Mouse (Mus musculus): ENCODE measurements around the gene Ccdc89. TPM values are rescaled to one million over a fixed set of nuclear protein-coding genes. Genes with fewer than 3 reads are reported as not detected.

The Ccdc89 gene
- 1.3 and 2.3 TPM in 2 replicates for polyA plus RNA-seq (2015; fragmentation: Nextera tagmentation; extraction: Ambion mirVana)

- WGBS, result 22% methylated on average over 29 of the region's 29 CpGs
- H3K4me3 ChIP-seq, result peak within 1 kb of the TSS; percentile 39
- H3K4me1 ChIP-seq, result peaks cover 11% of the 10 kb centered on the region; the same call in 1 of the 2 replicates
- 0 out of 2 replicates have a peak within 1 kb of the TSS, but pooled peaks have one; percentile 25 for H3K27ac ChIP-seq
- ATAC-seq, result peak; percentile 100
- H3K9me3 ChIP-seq (replicated peaks), result no peaks in the 10 kb centered on the region
- peak within 1 kb of the TSS; percentile 54 for H3K9ac ChIP-seq
- H3K27me3 ChIP-seq, result no peaks in the 10 kb centered on the region
- no peaks in the 10 kb centered on the region for H3K36me3 ChIP-seq (ENCODE audit: poor library complexity, severe bottlenecking)
- peak within 1 kb of the TSS; percentile 66 for H3K4me2 ChIP-seq
Observed at GRCm38 (mm10) chr7:90426020-90427001, at the start of gene Ccdc89. TSS of gene Ccdc89 (plus strand) at chr7:90426577.

- Histone ChIP-seq H3K4me2 (no peak overlapping the region), H3K27ac (no peak overlapping the region), H3K9me3 (replicated peaks) (no peaks in the 10 kb centered on the region), H3K4me3 (no peak overlapping the region), H3K9ac (no peak overlapping the region), H3K36me3 (ENCODE audit: poor library complexity, severe bottlenecking) (no peaks in the 10 kb centered on the region), H3K4me1 (peaks cover 10% of the 10 kb centered on the region), H3K27me3 (no peaks in the 10 kb centered on the region)
- 93% methylated on average over 2 of the region's 2 CpGs for WGBS
- ATAC-seq, result no peak
Observed at GRCm38 (mm10) chr7:90384411-90384810, 42.0 kb upstream of the Ccdc89 start.

GRCm38 (mm10) chr7:90386885-90387459, 39.4 kb upstream of the Ccdc89 start:
- Histone ChIP-seq H3K9ac (no peak overlapping the region), H3K4me2 (peak overlapping the region; percentile 49), H3K36me3 (ENCODE audit: poor library complexity, severe bottlenecking) (no peaks in the 10 kb centered on the region), H3K4me3 (peak overlapping the region; percentile 10; the same call in 1 of the 2 replicates), H3K4me1 (peaks cover 10% of the 10 kb centered on the region), H3K27ac (no peak overlapping the region), H3K9me3 (replicated peaks) (no peaks in the 10 kb centered on the region), H3K27me3 (no peaks in the 10 kb centered on the region)
- ATAC-seq, result peak; percentile 71
- WGBS, result under 1% methylated on average over 8 of the region's 8 CpGs

GRCm38 (mm10) chr7:90389765-90390164, 36.6 kb upstream of the Ccdc89 start:
- Histone ChIP-seq H3K4me3 (no peak overlapping the region), H3K4me2 (no peak overlapping the region), H3K27ac (no peak overlapping the region), H3K27me3 (no peaks in the 10 kb centered on the region), H3K9ac (no peak overlapping the region), H3K36me3 (ENCODE audit: poor library complexity, severe bottlenecking) (no peaks in the 10 kb centered on the region), H3K4me1 (peaks cover 10% of the 10 kb centered on the region), H3K9me3 (replicated peaks) (no peaks in the 10 kb centered on the region)
- ATAC-seq, result no peak
- 17% methylated on average over 3 of the region's 3 CpGs for WGBS

GRCm38 (mm10) chr7:90395073-90395472, 31.3 kb upstream of the Ccdc89 start:
- no peaks in the 10 kb centered on the region for H3K36me3 ChIP-seq (ENCODE audit: poor library complexity, severe bottlenecking)
- no peaks in the 10 kb centered on the region for H3K27me3 ChIP-seq
- H3K9ac ChIP-seq, result no peak overlapping the region
- WGBS, result 55% methylated on average over 4 of the region's 4 CpGs
- H3K4me1 ChIP-seq, result no peaks in the 10 kb centered on the region
- no peak overlapping the region for H3K4me3 ChIP-seq
- H3K4me2 ChIP-seq, result no peak overlapping the region
- no peak for ATAC-seq
- no peaks in the 10 kb centered on the region for H3K9me3 ChIP-seq (replicated peaks)
- H3K27ac ChIP-seq, result no peak overlapping the region

GRCm38 (mm10) chr7:90395928-90396327, 30.4 kb upstream of the Ccdc89 start:
- Histone ChIP-seq H3K9me3 (replicated peaks) (no peaks in the 10 kb centered on the region), H3K9ac (no peak overlapping the region), H3K4me3 (no peak overlapping the region), H3K36me3 (ENCODE audit: poor library complexity, severe bottlenecking) (no peaks in the 10 kb centered on the region), H3K4me1 (no peaks in the 10 kb centered on the region), H3K4me2 (no peak overlapping the region), H3K27me3 (no peaks in the 10 kb centered on the region), H3K27ac (no peak overlapping the region)
- WGBS, result 82% methylated on average over 5 of the region's 5 CpGs
- no peak for ATAC-seq

- Histone ChIP-seq H3K27ac (no peak overlapping the region), H3K9ac (no peak overlapping the region), H3K27me3 (no peaks in the 10 kb centered on the region), H3K9me3 (replicated peaks) (no peaks in the 10 kb centered on the region), H3K4me3 (no peak overlapping the region), H3K36me3 (ENCODE audit: poor library complexity, severe bottlenecking) (no peaks in the 10 kb centered on the region), H3K4me2 (no peak overlapping the region), H3K4me1 (no peaks in the 10 kb centered on the region)
- peak; percentile 66 for ATAC-seq
- WGBS, result 47% methylated on average over 3 of the region's 3 CpGs
Observed at GRCm38 (mm10) chr7:90409934-90410333, 16.4 kb upstream of the Ccdc89 start.

GRCm38 (mm10) chr7:90427006-90427405, 629 bp downstream of the Ccdc89 start:
- 69% methylated on average over 9 of the region's 9 CpGs for WGBS
- no peak overlapping the region for H3K27ac ChIP-seq

GRCm38 (mm10) chr7:90432221-90432620, 5.8 kb downstream of the Ccdc89 start:
- Histone ChIP-seq H3K27ac (no peak overlapping the region), H3K4me3 (no peak overlapping the region), H3K36me3 (ENCODE audit: poor library complexity, severe bottlenecking) (no peaks in the 10 kb centered on the region), H3K4me1 (peaks cover under 1% of the 10 kb centered on the region; the same call in 1 of the 2 replicates), H3K9ac (no peak overlapping the region), H3K4me2 (no peak overlapping the region), H3K9me3 (replicated peaks) (no peaks in the 10 kb centered on the region), H3K27me3 (no peaks in the 10 kb centered on the region)
- no peak for ATAC-seq

More at GRCm38 (mm10) chr7:90427006-90427405, 629 bp downstream of the Ccdc89 start:
- Histone ChIP-seq H3K9me3 (replicated peaks) (no peaks in the 10 kb centered on the region), H3K36me3 (ENCODE audit: poor library complexity, severe bottlenecking) (no peaks in the 10 kb centered on the region), H3K9ac (peak overlapping the region; percentile 54), H3K4me1 (peaks cover 11% of the 10 kb centered on the region; the same call in 1 of the 2 replicates), H3K27me3 (no peaks in the 10 kb centered on the region), H3K4me3 (peak overlapping the region; percentile 39), H3K4me2 (peak overlapping the region; percentile 66)
- ATAC-seq, result no peak

GRCm38 (mm10) chr7:90440044-90440443, 13.7 kb downstream of the Ccdc89 start:
- no peaks in the 10 kb centered on the region for H3K9me3 ChIP-seq (replicated peaks)
- H3K4me3 ChIP-seq, result no peak overlapping the region
- no peak overlapping the region for H3K4me2 ChIP-seq
- no peak for ATAC-seq
- H3K27ac ChIP-seq, result no peak overlapping the region
- WGBS, result 90% methylated on average over 4 of the region's 4 CpGs
- H3K27me3 ChIP-seq, result no peaks in the 10 kb centered on the region
- H3K9ac ChIP-seq, result no peak overlapping the region
- H3K36me3 ChIP-seq (ENCODE audit: poor library complexity, severe bottlenecking), result no peaks in the 10 kb centered on the region
- H3K4me1 ChIP-seq, result peaks cover 4% of the 10 kb centered on the region

- Histone ChIP-seq H3K4me3 (peak overlapping the region; percentile 98), H3K27me3 (no peaks in the 10 kb centered on the region), H3K4me2 (peak overlapping the region; percentile 87), H3K9ac (peak overlapping the region; percentile 98), H3K36me3 (ENCODE audit: poor library complexity, severe bottlenecking) (0 out of 2 replicates have a peak, but pooled peaks cover under 1% of the 10 kb centered on the region), H3K27ac (peak overlapping the region; percentile 75), H3K4me1 (peaks cover 12% of the 10 kb centered on the region), H3K9me3 (replicated peaks) (no peaks in the 10 kb centered on the region)
- peak; percentile 25 for ATAC-seq
- 4% methylated on average over 4 of the region's 4 CpGs for WGBS
Observed at GRCm38 (mm10) chr7:90442070-90442469, 15.7 kb downstream of the Ccdc89 start.

GRCm38 (mm10) chr7:90442518-90443080, 16.2 kb downstream of the Ccdc89 start, which contains the start of gene Crebzf:
TSS of gene Crebzf (plus strand) at chr7:90442729.
- Histone ChIP-seq H3K27ac (peak within 1 kb of the TSS; percentile 97), H3K4me2 (peak within 1 kb of the TSS; percentile 87), H3K27me3 (no peaks in the 10 kb centered on the region), H3K4me3 (peak within 1 kb of the TSS; percentile 98), H3K9ac (peak within 1 kb of the TSS; percentile 98), H3K9me3 (replicated peaks) (no peaks in the 10 kb centered on the region), H3K36me3 (ENCODE audit: poor library complexity, severe bottlenecking) (0 out of 2 replicates have a peak, but pooled peaks cover 5% of the 10 kb centered on the region), H3K4me1 (peaks cover 12% of the 10 kb centered on the region)
- peak; percentile 98 for ATAC-seq
- 0% methylated on average over 41 of the region's 54 CpGs for WGBS
